Mouse (Mus musculus) cerebellum, adult 2 months (tissue): ENCODE data around the gene Vps9d1.

ENCODE experiments used
- CTCF ChIP-seq: fragments of 200-500 bp; IDR thresholded peaks from 2 replicates; pipeline ENCODE4 v1.5.1; 2011; ENCODE audit warnings: low read depth, mild to moderate bottlenecking, control low read depth, low read length, moderate library complexity, borderline replicate concordance; ENCODE audit not compliant: insufficient read depth
- POLR2A ChIP-seq: fragments of 200-500 bp; IDR thresholded peaks from 2 replicates; pipeline ENCODE4 v1.6.1; 2011; ENCODE audit warnings: low read length, control low read depth, borderline replicate concordance; ENCODE audit not compliant: insufficient read depth

DNA sequence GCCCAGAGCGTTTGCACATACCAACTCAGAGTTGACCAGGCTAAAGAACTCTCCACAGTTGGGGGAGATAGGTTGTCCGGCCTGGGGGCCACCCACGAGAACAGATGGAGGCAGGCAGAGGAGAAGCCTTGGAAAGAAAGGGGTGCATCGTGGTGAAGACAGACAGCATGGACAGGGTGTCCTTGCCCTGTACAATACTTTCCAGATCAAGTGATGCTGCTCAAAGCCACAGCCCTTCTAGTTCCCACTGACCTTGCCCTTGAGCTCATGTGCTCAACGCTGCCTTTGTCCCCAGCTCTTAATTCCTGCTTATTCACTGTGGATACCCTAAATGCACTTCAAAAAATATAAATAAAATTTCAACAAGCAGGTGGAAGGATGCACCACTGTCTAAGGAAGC lies 20.3 kb upstream of the Vps9d1 start:
- TF ChIP-seq POLR2A (no peak), CTCF (no peak)
